Mouse (Mus musculus) gastrocnemius, postnatal 4 days (tissue): Measurements from ENCODE around the gene Syne4. TPM values are rescaled to one million over a fixed set of nuclear protein-coding genes. Genes with fewer than 3 reads are reported as not detected.
A peak's percentile ranks its signal among the peaks of the same experiment; 100 is the strongest.

ENCODE experiments used
- DNase-seq, 2 experiments: peaks; one replicate each; pipeline ENCODE4 v3.0.0; 2021 to 2022; ENCODE audit warnings: low spot score in 2 of 2, mixed read lengths in 2 of 2
- total RNA-seq, 2 experiments: library from RNA; stranded (reverse); gene quantifications; 2 replicates each; pipeline ENCODE4 v1.2.3; 2021

The Syne4 gene
- total RNA-seq, 2 experiments from 2014 or later, result 2.5 to 3.8 TPM

DNA sequence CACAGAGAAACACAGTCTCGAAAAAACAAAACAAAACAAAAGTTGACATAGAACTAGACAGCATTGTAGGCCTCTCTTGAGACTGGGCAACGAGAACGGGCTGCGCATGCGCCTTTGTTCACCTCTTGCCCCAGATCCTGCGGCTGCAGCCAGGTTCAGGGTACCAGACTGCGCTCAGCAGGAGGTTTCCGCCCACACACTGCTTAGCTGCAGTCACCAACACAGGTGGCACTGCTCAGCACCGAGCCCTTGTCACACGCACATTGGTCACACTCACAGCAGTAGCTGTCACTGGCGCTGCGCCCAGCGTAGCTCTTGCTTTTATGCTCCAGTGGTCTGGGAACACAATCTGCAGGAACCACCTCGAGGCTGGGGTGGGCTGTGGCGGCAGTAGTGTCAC, 12.5 kb downstream of the Syne4 start:
- DNase-seq, result no peak

- DNase-seq, result no peak
Observed at GRCm38 (mm10) chr7:30328379-30328778, 13.8 kb downstream of the Syne4 start.

DNA sequence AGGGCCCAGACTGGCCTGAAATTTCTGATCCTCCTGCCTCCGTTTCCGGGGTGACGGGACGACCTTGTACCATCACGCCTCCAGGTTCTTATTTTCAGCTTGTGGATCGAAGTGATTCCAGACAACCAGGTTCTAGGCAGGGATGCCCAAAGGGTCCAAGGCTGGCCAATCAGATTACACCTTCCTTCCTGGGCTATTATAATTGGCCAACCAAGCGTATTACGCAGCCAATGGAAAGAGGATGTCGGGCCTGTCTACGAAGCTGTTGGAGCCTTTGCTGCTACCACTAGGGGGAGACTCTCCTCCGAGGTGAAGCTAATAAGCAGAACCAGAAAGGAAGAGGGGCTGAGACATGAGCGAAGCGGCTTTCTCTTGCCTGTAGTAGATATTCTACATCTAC, 17.3 kb downstream of the Syne4 start:
- DNase-seq, result peak in 1 of 2 experiments; percentile 72

DNA sequence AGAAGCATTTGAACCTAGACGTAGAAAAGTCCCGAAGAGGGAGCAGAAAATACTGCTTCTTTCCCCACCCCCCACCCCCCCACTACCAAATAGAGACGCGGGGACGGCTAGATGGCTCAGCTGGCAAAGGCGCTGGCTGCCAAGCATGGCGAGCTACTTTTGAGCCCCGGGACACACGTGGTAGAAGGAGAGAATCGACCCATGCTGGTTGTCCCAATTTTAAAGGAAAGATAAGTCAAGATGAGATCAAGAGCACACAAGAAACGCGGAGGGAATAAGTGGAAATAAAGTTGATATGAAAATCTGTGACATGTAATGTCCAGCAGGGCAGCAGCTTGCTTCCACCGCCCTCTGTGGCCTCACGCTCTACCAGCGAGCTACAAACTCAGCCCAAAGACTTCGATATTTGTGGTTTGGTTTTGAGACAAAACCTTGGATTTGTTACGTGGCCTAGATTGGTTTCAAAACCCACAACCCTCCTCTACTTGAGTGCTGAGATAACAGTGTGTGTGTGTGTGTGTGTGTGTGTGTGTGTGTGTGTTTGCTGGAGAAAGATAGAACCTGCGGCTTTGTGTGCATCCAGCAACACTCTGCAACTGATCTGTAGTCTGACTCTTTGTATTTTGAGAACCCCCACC, 18.1 kb downstream of the Syne4 start:
- DNase-seq, result no peak

DNA sequence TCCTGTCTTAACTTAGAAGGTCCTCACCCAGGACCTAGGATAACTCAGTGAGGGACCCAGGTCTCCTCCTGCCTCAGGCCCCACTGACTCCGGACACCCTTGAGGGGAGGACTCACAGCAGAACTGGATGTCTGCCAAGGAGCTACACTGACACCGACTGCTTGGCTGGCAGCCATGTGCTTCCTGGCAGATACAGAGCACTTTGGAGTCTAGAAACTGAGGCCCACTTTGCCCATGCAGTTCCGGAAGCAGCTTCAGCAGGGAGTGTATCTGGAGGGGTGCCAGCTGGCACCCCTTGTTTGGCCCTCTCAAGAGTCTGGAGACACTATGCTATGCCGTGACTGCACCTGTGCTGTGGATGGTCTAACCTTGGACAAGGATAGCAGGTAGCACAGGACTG, 18.8 kb downstream of the Syne4 start:
- DNase-seq, result peak in 1 of 2 experiments; percentile 39

DNA sequence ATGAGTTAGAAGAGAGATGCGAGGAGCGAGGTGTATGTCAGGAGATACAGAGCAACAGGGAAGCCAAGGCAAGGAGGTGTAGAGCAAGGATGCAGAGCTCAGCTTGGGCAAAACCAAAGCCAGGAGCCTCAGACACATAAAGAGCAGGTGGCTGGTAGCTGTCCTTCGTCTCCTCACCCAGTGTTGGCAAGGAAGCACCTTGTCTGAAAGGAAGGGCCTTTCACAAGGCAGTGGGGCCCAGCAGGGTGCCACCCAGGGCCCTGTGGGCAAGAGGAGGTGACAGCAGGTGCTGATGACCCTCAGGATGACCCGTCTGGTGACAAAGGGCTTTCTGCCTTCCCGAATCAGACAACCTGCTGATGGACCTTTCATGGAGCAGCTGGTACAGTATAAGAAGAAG, 20.0 kb downstream of the Syne4 start:
- DNase-seq, result no peak

GRCm38 (mm10) chr7:30335688-30336087, 21.1 kb downstream of the Syne4 start:
- no peak for DNase-seq

GRCm38 (mm10) chr7:30336384-30336783, 21.8 kb downstream of the Syne4 start:
- peak; percentile 75 to 89 for DNase-seq

DNA sequence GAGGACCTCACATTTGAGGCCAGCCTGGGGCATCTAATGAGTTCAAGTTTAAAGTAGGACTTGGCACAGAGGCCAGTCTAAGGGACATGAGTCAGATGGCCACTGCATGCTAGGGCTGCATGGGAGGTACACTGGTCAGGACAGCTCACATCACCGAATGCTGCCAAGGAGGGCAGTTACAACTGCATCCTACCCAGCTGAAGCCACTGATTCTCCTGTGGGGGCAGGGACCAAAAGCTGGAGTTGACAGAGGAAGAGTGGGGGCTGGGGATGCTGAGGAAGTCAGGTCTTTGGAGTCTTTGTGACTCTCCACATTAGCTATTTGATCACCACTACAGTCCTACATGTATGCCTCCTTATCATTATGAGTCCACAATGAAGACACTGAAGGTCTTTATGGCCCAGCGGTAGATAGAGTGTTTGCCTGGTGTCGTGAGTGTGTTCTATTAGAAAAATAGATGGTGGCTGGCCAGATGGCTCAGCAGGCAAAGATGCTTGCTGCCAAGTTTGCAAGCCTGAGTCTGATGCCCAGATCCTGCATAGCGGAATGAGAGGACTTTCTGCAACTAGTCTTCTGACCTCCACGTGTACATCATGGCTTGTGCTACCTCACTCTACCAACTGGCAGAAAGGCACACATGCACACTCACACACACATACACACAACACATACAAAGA, 25.0 kb downstream of the Syne4 start:
- no peak for DNase-seq

GRCm38 (mm10) chr7:30346635-30347379, 32.2 kb downstream of the Syne4 start:
- DNase-seq, result peak in 1 of 2 experiments; percentile 76

DNA sequence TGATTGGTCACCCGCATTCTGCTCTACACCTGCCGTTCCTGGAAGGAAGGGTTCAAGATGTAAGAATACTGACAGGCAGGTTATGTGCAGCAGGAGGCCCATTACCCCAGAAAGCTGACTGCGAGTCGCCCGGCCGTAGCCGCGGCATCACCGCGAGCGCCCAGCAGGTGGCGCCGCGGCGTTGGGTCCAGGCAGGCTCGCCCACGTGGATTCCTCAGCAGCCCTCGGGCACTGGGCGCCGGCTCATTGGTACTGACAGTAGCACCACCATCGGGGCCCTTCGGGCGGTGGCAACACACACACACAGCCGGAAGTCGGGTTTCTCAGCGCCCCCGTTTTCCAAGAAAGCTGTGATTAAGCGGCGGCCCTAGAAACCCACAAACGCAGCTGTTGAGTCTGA, 33.2 kb downstream of the Syne4 start:
- DNase-seq, result peak; percentile 51 to 62

GRCm38 (mm10) chr7:30353279-30353822, 38.7 kb downstream of the Syne4 start:
- DNase-seq, result peak; percentile 51 to 68

DNA sequence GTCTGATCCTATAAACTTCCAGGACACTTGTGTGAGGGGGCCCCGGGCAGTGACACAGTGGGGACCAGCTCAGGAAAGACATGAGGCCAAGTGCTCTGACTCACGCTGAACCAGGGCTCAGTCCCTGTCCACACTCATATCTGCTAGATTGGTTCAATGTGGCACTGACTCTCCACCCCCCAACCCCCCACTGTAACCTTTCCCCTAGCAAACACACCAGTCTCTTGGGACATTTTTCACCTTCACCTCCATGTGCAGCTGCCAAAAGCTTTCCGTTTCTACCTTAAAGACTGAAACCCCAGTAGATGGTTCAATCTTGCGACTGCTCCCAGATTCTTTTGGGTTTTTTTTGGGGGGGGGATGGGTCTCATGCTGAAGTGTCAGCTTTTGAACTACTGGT, 39.5 kb downstream of the Syne4 start:
- DNase-seq, result no peak

- DNase-seq, result no peak
Observed at GRCm38 (mm10) chr7:30358378-30359186, 44.0 kb downstream of the Syne4 start.

GRCm38 (mm10) chr7:30359276-30359865, 44.8 kb downstream of the Syne4 start:
- no peak for DNase-seq

DNA sequence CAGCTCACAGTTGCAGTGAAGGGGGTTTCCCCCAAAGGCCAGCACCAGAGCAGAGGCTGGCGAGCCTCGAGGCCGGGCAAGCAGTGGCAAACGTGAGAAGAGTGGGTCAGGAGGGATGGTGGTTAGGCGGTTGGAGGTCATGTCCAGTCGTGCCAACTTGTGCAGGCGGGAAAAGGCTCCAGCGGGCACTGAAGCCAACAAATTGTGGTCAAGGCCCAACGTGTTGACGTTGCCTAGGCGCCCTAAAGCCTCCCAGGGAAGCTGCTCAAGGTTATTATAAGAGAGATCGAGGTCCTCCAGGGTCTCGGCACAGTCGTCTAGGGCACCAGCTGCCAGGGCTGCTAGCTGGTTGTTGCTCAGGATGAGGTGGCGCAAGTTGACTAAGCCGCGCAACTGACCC, 45.4 kb downstream of the Syne4 start:
- no peak for DNase-seq

GRCm38 (mm10) chr7:30362652-30363343, 48.2 kb downstream of the Syne4 start, which contains the start of gene Lrfn3:
Lrfn3 (minus strand) TSS chr7:30362772.
- peak in 1 of 2 experiments; percentile 39 for DNase-seq

DNA sequence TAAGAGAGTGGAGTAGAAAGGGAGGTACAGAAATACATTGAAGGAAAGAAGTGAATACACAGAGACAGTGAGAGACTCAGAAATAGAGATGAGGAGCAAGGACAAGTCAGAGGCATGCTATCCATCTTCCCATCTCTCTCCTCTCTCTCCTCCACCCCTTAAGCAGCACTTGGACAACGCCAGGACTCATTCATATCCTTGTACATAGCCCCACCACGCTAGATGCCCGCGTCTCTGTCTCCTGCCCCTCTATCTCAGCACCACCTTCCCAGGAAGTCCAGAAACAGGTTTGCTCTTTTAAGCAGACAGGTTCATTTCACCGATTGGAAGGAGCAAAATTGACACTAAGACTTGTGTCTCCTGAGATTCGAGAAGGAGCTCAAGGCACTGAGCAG, 48.7 kb downstream of the Syne4 start:
- no peak for DNase-seq

- no peak for DNase-seq
Observed at GRCm38 (mm10) chr7:30367466-30367865, 52.9 kb downstream of the Syne4 start.
